Mouse (Mus musculus): ENCODE measurements around the gene Mtus2.

Gene Mtus2

DNA sequence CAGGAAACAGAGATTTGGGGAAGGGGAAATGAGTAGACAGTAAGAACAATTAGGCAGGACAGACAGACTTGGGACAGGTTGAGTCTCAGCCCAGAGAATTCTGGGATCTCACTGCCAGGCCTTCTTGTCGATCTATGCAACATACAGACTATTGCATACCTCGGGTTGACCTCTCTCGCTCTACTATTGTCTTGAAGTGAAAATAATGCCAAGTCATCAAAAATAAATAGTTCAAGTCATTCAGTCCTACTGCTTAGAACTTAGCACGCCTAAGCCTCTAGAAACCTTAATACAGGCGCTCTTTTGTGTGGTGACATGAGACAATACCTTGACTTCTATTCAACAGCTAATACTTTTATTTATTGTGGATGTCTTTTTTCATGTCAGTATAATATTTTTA lies 265.8 kb downstream of the Mtus2 start:
- no peak for DNase-seq

DNA sequence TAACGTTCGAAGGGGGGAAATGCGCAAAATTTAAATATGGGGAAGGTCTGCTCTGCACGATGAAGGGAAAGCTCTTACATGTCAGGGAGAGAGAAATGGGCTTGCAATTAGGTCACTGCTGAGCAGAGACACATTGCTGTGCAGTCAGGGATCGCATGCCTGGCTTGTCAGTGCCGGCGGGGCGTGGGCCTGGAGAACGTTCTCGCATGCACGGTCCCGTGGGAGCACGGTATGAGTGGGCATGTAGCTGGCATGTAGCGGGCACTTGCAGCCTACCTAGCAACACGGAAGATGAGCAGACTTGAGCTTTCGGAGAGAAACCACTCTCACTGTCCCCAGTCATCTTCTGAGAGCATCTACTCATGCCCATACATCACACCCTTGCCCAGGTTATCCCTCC lies 266.9 kb downstream of the Mtus2 start:
- DNase-seq = no peak

DNA sequence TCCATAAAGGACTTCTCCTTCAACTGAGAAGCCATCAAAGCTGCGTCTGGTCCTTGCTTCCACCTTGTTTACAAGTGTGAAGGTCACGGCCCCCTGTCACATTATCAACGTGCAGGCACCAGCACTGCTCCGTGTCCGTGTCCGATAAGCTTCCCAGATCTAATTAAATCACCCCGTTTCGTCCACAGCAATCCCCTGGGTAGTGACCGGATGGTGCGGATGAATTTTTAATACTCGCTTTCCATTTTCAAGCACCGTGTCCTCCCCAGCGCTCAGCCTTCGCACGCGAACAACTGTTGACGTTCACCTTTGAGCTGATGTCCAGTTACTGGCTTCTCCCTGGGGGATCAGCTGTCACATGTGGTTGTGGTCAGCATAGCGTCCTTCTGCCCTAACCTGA lies 276.6 kb downstream of the Mtus2 start:
- no peak for DNase-seq

DNA sequence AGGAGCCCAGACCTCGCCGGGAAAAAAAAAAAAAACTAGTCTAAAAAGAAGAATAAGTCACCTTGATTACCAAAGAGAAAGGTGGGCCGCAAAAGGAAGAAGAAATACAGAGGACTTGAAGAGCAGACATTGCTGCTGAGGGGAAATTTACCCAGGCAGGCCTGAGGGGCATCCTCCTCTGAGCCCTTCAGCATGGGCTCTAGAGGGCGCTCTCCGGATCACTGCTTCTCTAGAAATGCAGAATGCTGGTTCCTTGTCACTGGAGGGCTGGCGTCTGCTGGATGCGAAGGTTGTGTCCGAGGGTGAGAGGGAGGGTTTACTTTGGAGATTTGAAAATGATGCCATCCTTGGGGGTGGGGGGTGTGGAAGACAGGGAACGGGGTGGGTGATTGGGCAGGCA lies 279.5 kb downstream of the Mtus2 start:
- no peak for DNase-seq

DNA sequence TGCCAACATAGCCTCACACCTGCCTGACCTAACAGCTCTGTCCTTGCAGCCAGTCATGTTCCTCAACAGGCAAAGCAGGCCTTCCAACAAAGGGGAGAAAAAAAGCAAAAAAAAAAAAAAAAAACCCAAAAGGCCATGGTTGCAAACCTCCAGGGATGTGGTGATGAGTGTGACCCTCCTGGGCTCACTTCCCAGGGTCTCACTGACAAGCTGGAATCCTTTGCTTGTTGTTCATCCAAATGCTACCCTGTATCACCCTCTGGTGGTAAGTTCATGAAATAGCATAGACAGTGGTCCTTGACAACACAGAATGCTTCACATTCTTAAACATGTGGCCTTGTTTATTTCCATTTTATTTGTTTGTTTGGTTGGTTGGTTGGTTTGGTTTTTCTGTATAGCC lies 281.9 kb downstream of the Mtus2 start:
- peak; percentile 9 for DNase-seq

DNA sequence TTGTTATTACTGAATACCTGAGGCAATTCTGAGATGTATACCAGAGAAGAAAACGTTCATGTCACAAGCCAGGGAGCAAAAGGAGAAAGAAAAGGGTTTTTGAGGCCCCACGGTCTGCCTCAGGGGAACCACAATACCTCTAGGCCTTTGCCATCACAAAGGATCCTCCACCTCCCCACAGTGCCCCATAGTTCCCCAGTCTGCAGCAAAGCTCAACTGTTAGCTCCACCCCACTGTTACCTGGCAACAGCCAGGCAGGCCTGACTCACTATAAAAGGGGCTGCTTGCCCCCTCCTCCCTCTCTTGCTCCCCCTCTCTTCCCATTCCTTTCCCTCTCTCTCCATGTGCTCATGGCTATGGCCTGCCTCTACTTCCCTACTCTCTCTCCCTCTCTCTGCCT lies 282.6 kb downstream of the Mtus2 start:
- DNase-seq = no peak

DNA sequence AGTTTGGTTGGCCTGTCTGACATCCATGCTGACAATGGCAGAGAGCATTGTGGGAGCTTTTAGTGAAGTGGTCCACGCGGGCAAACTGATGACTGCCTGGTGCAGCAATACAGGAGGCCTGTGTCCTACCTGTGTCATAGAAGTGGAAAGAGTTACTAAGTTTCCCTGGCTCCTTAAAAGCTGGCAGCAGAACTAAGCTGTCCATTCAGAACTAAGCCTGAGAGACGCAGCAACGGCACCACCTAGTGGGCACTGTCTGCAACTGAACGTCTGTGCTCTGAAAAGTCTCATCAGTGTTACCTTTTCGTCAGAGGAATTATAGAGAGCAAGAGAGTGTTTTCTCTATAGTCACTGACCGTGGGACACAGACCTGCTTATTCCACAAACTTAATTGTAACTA lies 284.8 kb downstream of the Mtus2 start:
- DNase-seq = peak; percentile 61

DNA sequence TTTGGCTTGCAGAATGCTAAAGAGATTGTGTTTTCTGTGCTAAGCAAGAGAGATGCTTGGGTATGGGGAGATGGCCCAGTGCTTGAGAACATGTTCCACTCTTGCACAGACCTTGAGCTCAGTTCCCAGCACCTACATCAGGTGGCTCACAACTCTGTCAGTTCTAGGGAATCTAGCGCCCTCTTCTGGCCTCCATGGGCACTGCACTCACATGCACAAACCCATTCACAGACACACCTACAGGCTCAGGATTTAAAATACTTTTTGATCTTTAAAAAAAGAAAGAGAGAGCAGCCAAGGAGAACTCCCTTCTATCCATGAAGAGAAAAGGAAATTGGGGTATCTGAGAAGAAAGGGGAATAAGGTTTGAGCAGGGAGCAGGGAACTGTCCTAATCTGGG lies 287.4 kb downstream of the Mtus2 start:
- no peak for DNase-seq

DNA sequence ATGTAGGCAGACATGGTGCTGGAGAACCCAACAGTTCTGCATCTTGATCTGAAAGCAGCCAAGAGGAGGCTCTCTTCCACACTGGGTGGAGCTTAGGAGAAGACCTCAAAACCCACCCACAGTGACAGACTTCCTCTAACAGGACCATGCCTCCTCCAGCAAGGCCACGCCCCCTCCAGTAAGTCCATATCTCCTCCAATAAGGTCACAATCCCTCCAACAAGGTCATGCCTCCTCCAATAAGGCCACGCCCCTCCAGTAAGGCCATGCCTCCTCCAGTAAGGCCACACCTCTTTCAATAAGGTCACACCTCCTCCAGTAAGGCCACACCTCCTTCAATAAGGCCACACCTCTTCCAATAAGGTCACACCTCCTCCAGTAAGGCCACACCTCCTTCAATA lies 288.3 kb downstream of the Mtus2 start:
- no peak for DNase-seq

DNA sequence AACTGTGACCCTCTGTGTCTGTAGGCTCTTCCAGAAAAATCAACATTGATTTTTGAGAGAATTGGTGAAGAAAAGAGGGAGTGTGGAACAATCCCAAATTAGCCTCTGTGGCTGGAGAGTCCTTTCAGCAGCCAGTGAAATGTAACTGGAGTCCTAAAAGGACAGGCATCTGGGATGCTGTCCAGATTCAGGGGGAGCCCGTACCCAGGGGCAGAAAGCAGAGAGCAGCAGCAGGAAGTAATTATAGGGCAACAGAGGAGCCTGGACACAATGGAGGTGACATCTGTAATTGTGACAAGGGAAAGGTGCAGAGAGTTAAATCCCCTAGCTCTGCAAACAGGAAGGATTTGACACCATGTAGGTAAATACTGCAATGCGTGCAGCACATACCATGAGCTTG lies 291.1 kb downstream of the Mtus2 start:
- no peak for DNase-seq

DNA sequence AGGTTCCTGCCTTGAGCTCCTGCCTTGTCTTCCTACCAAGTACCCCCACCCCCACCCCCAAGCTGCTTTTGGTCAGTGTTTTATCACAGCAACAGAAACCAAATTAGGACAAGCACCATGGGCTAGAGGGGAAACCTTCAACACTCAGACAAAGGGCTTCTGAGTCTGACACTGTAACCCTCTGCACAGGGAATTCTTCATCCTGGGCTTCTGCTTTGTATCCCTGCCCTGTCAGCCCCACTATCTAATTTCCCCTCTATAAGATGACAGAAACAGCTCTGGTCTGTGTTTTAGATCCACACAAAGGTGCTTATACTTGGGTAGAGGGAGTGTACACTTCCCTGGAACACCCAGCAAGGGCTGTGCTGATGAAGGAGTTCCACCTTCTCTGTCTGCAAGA lies 294.7 kb downstream of the Mtus2 start:
- DNase-seq = no peak

DNA sequence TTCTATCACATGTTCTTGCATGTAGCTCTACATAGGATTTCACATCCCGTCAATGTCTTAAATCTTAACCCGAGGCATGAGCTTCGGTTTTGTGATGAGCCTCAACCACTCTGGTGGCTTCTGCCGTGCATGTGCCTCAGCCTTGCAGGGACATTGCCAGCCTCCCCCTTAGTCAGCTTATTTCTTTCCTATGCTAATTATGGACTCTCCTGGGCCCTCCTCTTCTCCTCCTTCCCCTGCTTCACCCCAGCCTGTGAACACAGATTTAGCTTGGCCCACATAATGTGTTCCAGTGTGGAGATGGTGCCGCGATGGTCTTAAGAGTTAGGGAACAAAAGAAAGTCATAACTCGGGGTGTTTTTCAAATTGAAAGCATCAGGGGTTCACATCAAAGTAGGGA lies 304.9 kb downstream of the Mtus2 start:
- DNase-seq = no peak

DNA sequence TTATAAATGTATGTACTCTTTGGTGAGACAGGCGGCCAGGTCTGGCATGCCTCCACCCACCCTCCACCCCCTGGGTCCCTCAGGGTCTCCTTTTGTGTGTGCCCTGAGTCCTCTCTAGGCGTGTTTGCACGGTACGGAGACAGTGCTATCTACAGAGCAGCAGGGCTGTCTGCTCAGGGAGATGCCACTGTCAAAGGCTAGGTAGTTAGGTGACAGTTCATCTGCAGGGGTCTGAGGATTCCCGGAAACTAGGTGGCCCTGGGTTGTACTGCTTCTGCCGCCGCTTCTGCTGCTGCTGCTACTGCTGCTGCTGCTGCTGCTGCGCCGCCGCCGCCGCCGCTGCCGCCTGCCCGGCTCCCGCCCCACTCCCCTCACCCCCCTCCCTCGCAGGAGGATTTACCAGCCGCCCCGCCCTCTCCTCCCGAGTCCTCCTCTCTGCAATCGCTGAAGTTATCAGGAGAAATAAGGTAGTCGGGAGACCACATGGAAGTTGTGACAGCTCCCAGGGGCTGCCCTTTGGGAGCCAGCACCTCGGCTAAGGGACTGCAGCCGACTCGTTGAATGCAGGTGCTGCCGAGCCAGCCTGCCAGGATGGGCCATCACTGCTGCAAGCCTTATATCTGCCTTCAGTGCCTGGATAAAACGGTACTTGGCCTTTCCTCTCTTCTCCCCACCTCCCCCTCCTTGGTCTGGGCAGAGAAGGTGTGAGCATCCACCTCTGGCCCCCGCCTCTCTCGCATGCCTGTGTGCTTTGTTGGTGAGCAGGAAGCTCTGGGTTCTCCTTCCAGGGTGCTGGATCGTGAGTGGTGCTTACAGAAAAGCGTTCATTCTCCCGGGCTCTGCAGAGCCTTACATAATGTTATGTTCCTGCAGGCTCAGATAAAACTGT lies 307.9 kb downstream of the Mtus2 start:
- DNase-seq = no peak

DNA sequence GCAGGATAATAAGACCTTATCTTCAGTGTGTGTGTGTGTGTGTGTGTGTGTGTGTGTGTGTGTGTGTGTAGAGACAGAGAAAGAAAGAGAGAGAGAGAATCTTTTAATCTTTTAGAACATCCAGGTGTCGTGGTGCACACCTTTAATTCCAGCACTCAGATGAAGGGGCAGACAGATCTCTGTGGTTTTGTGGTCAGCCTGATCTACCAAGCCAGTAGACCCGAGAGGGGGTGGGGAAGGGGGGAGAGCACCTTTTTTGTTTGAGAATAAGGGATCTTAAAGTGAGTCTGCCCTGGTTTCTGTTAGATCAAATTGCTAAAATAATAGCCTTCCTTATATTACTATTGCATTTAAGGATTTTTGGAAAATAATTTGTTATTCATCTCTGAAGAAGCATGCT lies 309.7 kb downstream of the Mtus2 start:
- DNase-seq = no peak

DNA sequence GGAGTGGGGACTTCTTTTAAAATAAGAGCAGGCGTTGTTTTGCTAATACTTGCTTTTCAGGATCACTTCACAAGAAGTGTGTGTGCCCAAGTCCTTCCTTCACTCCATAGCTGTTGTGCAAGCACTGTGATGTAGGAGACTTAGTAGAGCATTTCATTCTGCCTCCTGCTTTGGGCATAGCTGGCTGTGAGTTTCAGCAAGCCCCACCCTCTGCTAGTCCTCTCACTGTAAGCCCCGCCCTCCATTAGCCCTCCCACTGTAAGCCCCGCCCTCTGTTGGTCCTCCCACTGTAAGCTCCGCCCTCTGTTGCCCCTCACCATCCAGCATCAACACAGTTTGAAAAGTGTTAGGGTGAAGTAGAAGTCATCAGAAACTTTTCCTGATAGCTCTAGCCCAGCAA lies 310.3 kb downstream of the Mtus2 start:
- no peak for DNase-seq

DNA sequence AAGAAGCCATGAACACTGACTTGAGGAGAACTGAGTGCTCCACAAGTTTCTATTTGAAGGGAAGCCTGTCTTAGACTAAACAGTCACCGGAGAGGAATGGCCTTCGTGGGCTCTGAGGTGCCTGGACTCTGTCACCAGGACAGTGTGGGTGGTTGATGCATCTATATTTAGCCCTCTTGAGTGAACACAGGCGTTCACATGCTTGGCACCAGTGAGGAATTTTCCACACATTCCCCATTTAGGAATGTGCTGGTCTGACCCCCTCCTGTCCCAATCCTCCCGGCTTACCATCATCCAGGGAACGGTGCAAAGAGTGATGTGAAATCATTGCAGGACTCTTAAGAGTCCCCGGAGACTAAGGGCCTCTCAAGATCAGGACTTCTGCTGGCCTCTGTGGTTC lies 314.9 kb downstream of the Mtus2 start:
- no peak for DNase-seq

DNA sequence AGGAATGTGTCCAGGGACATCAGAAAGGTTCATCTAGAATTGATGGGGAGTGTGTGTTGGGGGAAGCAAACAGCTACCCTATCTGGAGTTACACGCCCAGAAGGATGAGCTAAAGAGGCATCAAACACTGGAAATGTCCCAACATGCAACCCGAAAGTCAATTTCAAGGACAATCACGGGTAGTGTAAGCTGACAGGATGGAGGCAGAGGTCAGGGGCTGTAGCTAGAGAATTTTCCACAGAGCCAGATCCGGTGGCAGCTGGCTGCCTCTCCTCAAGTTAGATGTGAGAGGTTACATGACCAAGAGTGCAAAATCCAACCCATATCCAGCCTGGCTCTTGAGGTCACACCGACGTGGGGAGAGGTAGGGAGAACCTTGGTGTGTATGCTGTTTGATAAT lies 315.7 kb downstream of the Mtus2 start:
- DNase-seq = no peak

DNA sequence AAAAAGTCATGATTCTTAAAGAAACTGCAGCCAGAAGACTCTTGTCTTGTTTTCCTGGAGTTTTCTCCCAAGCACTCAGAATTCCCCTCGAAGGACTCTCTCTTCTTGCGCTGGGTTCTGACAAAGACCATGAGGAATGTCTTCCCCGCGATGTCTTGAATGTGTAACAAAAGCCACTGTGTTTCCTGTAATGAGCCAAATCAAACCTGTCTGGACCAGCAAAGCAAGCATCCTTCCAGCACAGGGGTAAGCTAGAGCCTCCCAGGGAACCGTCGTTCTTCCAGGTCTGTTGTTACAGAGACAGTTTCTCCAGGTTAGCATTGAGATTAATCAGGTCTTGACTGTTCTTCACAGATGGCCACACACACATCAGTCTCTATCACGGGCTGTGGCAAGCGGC lies 321.1 kb downstream of the Mtus2 start:
- no peak for DNase-seq

DNA sequence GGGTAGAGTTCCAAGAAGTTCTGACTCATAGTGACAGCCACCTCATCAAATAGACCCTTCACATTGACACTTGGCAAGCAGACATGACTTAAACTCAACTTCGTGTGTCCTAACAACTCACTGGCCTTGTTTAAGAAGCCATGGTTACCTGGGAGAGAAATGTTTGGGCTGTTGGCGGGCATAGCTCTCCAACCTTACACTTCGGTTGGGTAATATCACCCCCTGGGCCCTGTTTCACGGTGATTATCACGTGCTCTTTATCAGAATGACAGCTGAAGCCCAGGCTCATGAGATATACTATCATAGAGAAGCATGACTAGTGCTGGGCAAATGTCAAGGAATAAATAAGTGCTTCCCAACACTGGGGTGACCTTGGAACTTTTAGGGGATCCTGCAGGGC lies 323.2 kb downstream of the Mtus2 start:
- no peak for DNase-seq

DNA sequence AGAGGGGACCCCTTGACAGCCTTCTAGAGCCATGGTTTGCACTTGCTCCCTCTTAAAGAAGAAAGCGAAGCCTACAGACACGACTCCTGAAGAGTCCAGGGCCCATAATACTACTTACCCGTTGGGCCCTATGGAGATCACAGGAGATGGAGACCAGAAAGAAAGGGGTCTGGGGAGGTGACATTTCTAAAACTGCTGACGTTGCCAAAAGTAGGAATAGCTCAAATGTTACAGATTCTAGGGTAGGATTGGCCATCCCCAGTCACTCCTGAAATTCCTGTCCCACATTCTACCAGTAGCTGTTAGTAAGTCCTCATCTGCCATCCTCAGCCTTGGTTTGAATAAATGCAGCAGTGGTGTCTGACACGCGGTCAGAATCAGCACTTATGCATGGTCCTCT lies 325.0 kb downstream of the Mtus2 start:
- no peak for DNase-seq

DNA sequence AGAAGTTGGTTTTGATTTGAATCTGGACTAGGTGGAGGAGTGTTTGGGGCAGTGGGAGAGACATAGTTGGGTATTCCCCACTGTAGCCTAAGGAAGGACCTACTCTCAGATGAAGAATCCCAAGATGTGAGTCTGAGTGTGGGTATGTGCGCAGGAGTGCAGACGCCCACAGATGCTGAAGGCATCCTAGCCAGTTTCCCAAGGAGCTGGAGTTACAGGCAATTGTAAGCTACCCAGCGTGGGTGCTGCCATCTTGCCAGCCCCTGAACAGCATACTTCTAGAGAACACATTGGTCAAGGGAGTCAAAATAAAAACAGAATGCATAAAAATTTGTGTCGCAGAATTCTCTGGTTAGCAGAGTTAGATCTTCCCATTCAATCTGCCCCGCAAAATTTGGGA lies 325.5 kb downstream of the Mtus2 start:
- DNase-seq = no peak

DNA sequence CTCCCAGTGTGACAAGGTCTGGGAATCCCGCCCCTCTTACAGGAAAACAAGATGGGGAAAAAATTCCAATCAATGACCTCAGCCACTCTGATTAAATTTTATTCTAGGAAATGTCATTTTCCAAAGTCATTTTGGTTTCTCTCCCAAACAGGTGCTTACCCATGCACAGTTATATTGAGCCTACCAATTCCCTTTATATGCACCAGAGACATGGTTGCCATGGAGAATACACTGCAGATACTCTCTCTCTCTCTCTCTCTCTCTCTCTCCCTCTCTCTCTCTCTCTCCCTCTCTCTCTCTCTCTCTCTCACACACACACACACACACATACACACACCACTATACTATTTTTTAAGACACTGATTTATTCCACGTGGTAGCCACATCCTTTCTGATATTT lies 326.1 kb downstream of the Mtus2 start:
- DNase-seq = no peak

DNA sequence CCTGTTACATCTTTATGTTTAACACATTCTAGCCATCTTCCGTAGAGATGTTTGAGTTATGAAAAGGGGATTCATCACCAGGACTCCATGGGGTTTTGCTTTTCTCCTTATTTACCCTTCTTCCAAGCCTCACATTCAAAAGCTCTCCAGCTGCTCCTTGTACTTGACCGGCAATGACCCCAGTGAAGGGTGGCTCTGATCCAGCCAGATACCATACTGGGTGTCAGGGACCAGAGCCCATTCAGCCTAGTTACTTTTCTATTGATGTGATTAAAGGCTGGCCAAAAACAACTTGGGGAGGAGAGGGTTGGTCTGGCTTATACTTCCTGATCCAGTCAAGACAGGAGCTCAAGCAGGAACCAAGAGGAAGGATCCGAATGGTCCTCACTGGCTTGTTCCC lies 326.5 kb downstream of the Mtus2 start:
- no peak for DNase-seq

DNA sequence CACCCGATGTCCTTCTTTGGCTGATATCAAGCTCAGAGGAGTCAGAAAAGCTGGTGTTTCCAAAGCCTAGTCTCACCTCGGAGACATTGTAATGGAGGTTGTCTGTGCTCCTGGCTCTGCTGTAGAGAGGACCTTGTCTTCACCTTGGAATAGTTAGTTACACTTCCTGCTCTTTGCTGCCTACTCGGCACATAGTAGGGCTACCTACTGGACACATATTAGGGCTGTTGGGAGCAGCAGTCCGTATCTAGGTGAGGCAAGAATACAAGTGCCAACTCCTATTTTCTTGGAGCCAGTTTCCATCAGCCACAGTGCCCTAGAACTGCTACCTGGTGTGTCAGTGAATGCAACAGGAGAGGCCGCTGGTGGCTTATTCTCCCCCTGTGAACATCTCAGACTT lies 330.4 kb downstream of the Mtus2 start:
- DNase-seq = no peak

DNA sequence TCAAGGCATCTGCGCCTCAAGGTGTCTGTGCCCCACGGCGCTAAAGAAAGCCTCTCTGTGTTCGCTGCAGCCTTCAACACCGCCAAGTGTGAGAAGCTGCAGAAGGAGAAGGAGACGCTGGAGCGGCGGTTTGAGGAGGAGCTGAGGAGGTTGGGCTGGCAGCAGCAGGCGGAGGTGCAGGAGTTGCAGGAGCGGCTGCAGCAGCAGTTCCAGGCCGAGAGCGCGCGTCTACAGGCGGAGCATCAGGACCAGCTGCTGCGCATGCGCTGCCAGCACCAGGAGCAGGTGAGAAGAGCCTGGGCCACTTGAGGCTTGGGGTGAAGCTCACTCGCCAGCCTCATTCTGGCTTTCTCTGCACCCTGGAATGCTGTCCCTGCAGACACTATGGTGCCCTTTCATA lies 331.7 kb downstream of the Mtus2 start:
- no peak for DNase-seq

All from kidney, adult 9 months (tissue).